Mouse (Mus musculus): ENCODE data around the gene Ankrd55.

GRCm38 (mm10) chr13:112371729-112372128 lies 83.5 kb downstream of the Ankrd55 start:
- TF ChIP-seq CTCF (IDR thresholded peaks at IDR 0.05; ENCODE audit: low read depth, low read length) = no peak
- no peak for TF ChIP-seq POLR2A (IDR thresholded peaks at IDR 0.05; ENCODE audit: borderline replicate concordance, low read depth, low read length)

Data from bone marrow macrophage, adult 2 months (primary cell).